Mouse (Mus musculus) heart, embryonic 16.5 days (tissue): ENCODE results near the gene Rps6kc1. TPM values are rescaled to one million over a fixed set of nuclear protein-coding genes. Genes with fewer than 3 reads are reported as not detected.

Experiments
- ATAC-seq: fragments of 200-750 bp; cut with Nextera tagmentation; replicated peaks from 2 replicates; pipeline ENCODE4 v1.8.0; 2017; ENCODE audit warnings: moderate number of reproducible peaks; ENCODE audit not compliant: insufficient read depth, low FRiP score; ENCODE audit errors: extremely low read depth
- H3K27ac ChIP-seq: fragments of 300-500 bp; sonication (generic); 2 replicates; pipeline ENCODE4 v1.5.1; 2014; ENCODE audit warnings: mild to moderate bottlenecking, low read length, control low read depth, moderate library complexity
- H3K27me3 ChIP-seq: fragments of 300-500 bp; sonication (generic); 2 replicates; pipeline ENCODE4 v1.6.1; 2014; ENCODE audit warnings: low read length, mixed read lengths; ENCODE audit not compliant: control insufficient read depth, insufficient read depth
- H3K36me3 ChIP-seq: fragments of 300-500 bp; sonication (generic); 2 replicates; pipeline ENCODE4 v1.6.1; 2014; ENCODE audit not compliant: control insufficient read depth, insufficient read depth
- H3K4me1 ChIP-seq: fragments of 300-500 bp; sonication (generic); 2 replicates; pipeline ENCODE4 v1.6.1; 2014; ENCODE audit warnings: low read length, mixed read lengths; ENCODE audit not compliant: control insufficient read depth, insufficient read depth
- H3K4me2 ChIP-seq: fragments of 300-500 bp; sonication (generic); 2 replicates; pipeline ENCODE4 v1.6.1; 2014; ENCODE audit warnings: low read depth, mild to moderate bottlenecking, control low read depth, low read length
- H3K4me3 ChIP-seq: fragments of 300-500 bp; sonication (generic); 2 replicates; pipeline ENCODE4 v1.5.1; 2014; ENCODE audit warnings: mild to moderate bottlenecking, control low read depth, low read length
- H3K9ac ChIP-seq: fragments of 300-500 bp; sonication (generic); 2 replicates; pipeline ENCODE4 v1.6.1; 2014; ENCODE audit warnings: low read length, control low read depth
- H3K9me3 ChIP-seq: fragments of 300-500 bp; sonication (generic); replicated peaks from 2 replicates; pipeline ENCODE4 v1.6.1; 2016; ENCODE audit warnings: low read length; ENCODE audit not compliant: control insufficient read depth
- WGBS: fragments of 180-500 bp; shearing (Covaris S2); extraction: QIAGEN DNeasy Blood & Tissue Kit; methylation state at CpG from one replicate; pipeline ENCODE4 v1.1.7; 2014; 5-methylcytosine and 5-hydroxymethylcytosine counted together
- polyA plus RNA-seq: library from polyadenylated mRNA; unstranded; fragments of >200 nt; fragmentation: Nextera tagmentation; extraction: Ambion mirVana; gene quantifications from 2 replicates; pipeline ENCODE4 v1.2.1, GENCODE M21; 2015

The Rps6kc1 gene
- polyA plus RNA-seq, 1 experiment from 2014 or later: 10.3 TPM

DNA sequence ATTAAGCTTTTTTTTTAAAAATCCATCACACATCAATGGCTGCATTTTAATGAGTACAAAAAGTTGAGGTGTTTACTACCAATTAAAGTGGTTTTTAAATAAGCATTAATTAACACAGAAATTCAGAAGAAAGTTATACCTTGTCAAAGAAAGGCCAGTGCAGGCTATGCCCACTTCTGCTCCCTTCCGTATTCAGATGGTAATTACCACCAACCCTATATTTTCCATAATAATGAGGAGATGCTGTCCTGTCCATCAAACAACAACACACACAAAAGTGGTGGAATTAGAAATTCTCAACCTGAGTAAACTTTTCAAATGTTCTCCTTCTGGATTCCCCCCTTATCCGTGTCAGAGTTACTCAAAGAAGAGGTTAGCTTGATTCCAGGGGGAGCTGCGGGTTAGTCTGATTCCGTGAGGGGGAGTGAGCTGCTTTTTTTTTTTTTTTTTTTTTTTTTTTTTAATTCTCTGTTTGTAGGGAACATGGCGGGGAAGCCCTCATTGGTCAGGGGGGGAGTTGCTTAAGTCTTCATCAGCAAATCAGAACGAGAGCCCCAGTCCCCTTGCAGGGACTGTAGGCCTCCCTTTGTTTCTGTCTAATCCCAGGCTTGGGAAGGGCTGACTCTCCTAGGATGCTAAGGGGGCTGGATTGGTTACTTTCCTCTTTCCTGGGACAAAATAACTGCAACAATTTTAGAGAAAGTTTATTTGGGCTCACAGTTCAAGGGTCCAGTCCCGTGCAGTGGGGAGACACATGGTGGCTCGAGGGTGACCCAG, 159.6 kb downstream of the Rps6kc1 start:
- WGBS: 76% methylated on average over 8 of the region's 8 CpGs
- H3K9ac ChIP-seq: no peak overlapping the region
- no peaks in the 10 kb centered on the region for H3K27me3 ChIP-seq
- H3K9me3 ChIP-seq: no peaks in the 10 kb centered on the region; the same call in 1 of the 2 replicates
- H3K36me3 ChIP-seq: no peaks in the 10 kb centered on the region
- H3K4me2 ChIP-seq: no peak overlapping the region
- H3K4me1 ChIP-seq: no peaks in the 10 kb centered on the region
- no peak overlapping the region for H3K4me3 ChIP-seq
- no peak for ATAC-seq
- no peak overlapping the region for H3K27ac ChIP-seq

DNA sequence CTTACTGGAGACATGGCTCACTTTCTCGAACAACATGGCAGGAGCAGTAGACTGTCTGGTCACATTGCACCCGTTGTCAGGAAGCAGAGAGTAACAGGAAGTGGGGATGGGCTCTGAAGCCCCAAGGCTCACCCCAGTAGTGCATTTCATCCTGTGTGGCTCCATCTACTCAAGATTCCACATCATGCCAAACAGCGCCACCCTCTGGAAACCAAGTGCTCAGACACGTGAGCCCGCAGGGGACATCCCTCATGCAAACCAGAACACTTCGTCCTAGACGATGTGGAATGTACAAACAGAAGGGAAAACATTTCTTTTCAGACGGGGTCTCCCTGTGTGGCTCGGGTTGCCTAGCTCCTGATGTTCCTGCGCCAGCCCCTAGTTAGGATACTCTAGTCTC, 162.6 kb downstream of the Rps6kc1 start:
- Histone ChIP-seq H3K4me3 (no peak overlapping the region), H3K4me2 (no peak overlapping the region), H3K9me3 (no peaks in the 10 kb centered on the region; the same call in 1 of the 2 replicates), H3K9ac (no peak overlapping the region), H3K27me3 (no peaks in the 10 kb centered on the region), H3K4me1 (no peaks in the 10 kb centered on the region), H3K27ac (no peak overlapping the region), H3K36me3 (no peaks in the 10 kb centered on the region)
- no peak for ATAC-seq
- WGBS: 81% methylated on average over 10 of the region's 10 CpGs

DNA sequence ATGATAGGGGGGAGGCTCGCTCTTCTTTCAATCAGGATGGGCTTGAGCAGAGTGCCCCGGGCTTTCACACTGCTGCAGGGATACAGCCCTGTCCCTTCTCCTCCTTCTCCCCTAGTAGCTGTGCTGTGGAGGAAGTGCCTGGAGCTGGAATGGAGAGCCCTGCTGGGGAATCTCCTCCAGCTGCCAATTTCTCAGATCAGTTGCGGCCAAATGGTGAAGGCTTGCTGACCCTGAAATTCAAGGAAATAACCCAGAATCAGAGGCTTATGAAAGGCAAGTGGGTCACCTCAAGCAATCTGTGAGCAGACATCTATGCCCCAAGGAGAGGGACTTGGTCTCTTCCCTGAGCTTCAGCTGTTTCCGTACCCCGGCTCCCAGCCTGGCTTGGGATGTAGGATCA, 170.1 kb downstream of the Rps6kc1 start:
- H3K9ac ChIP-seq: no peak overlapping the region
- no peak overlapping the region for H3K27ac ChIP-seq
- H3K4me1 ChIP-seq: no peaks in the 10 kb centered on the region
- no peak for ATAC-seq
- H3K27me3 ChIP-seq: no peaks in the 10 kb centered on the region
- no peak overlapping the region for H3K4me3 ChIP-seq
- 69% methylated on average over 5 of the region's 5 CpGs for WGBS
- H3K4me2 ChIP-seq: no peak overlapping the region
- H3K36me3 ChIP-seq: no peaks in the 10 kb centered on the region
- peaks cover 3% of the 10 kb centered on the region for H3K9me3 ChIP-seq

DNA sequence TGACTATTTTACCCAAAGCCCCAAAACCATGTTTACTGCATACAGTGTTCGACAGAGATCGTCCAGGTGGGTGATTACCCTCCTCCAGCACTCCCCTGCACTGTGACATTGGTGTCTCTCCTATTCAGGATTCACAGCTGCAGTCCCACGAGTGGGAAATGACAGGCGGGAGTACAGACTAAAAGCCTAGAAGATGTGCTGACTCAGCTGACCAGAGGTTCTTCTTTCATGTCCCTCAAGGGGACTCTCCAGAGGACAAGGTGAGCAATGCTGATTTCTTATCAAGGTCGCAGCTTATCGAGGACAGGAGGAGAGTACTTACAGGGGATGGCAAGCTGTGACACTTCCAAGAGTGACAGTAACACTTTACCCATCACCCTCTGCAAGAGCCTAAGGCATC, 178.8 kb downstream of the Rps6kc1 start:
- no peaks in the 10 kb centered on the region for H3K27me3 ChIP-seq
- no peak for ATAC-seq
- H3K4me3 ChIP-seq: no peak overlapping the region
- H3K36me3 ChIP-seq: no peaks in the 10 kb centered on the region
- H3K9me3 ChIP-seq: no peaks in the 10 kb centered on the region
- H3K4me1 ChIP-seq: no peaks in the 10 kb centered on the region
- no peak overlapping the region for H3K9ac ChIP-seq
- WGBS: 57% methylated on average over 6 of the region's 6 CpGs
- no peak overlapping the region for H3K27ac ChIP-seq
- H3K4me2 ChIP-seq: no peak overlapping the region

DNA sequence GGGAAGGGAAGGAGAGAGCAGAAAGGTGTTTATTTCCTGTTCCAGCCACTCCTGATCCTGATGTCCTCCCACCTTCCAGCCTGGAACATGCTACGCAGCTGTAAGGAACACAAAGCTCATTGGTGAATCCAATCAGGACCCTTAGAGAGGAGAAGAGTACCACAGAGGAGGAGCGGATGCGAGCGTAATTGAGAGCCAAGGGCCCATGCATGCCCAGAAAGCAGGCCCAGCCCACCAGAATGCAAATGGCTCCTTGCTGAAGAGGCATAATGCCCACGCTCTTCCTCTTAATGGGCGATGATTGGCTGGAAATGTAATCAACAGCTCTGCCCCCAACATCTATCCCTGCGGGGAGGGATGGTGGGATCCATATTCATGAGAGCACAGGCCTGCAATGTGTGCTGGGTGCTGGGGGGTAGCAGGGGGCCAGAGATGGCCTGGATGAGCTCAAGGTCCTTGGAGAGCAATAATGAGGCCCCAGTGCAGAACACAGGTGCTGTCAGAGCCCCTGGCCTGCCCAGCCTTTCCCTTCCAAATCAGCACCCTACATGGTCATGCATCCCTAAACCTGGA, 182.0 kb downstream of the Rps6kc1 start:
- ATAC-seq: no peak
- H3K9ac ChIP-seq: no peak overlapping the region
- WGBS: 86% methylated on average over 7 of the region's 7 CpGs

DNA sequence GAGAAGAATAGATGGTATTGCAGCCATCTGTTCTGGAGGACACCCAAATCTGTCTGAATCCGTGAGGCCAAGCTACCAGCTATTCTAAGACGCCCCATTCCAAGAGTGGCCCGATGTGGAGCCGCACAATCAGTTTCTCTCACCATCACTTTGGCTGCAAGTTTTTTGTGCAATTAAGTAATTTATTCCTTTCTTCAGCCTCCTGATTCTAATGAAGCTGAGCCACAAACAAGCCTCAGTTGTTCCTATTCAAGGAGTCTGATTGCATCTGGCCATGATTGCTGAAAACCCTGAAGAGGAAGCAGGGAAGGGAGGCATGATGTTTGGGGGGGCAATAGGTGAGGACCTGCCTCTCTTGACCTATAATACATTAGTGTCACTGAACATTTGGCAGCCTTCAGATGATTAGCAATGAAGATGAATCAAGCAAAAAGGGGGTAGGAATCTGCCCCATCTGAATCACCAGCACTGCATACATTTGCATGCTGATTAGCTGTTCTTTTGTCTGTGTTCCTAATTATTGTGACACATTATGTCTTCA, 183.4 kb downstream of the Rps6kc1 start:
- 93% methylated on average over 4 of the region's 4 CpGs for WGBS
- no peak overlapping the region for H3K9ac ChIP-seq
- no peaks in the 10 kb centered on the region for H3K4me1 ChIP-seq
- ATAC-seq: no peak
- no peak overlapping the region for H3K27ac ChIP-seq
- H3K36me3 ChIP-seq: no peaks in the 10 kb centered on the region
- no peaks in the 10 kb centered on the region for H3K9me3 ChIP-seq
- H3K4me3 ChIP-seq: no peak overlapping the region
- no peaks in the 10 kb centered on the region for H3K27me3 ChIP-seq
- no peak overlapping the region for H3K4me2 ChIP-seq

More for the DNA sequence above, 182.0 kb downstream of the Rps6kc1 start:
- Histone ChIP-seq H3K27me3 (no peaks in the 10 kb centered on the region), H3K27ac (no peak overlapping the region), H3K9me3 (no peaks in the 10 kb centered on the region), H3K4me1 (no peaks in the 10 kb centered on the region), H3K4me2 (no peak overlapping the region), H3K4me3 (no peak overlapping the region), H3K36me3 (no peaks in the 10 kb centered on the region)

DNA sequence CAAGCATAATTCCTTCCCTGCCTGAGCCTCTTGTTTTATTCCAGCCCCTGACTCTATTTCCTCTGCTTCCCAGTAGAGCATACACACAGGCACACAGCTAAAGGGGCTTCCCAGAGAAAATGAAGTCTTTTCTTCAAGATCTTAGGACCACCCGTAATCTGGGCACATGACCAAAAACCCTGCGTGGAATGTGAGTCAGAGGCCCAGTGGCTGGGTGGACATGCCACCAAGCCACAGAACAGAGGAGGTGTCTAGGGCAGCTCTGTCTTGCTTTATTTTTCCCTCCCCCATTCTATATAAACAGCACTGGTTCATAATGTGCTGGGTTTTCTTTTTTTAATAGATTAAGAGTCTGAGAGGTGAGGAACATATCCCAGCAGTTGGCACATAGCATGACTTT, 184.2 kb downstream of the Rps6kc1 start:
- no peaks in the 10 kb centered on the region for H3K27me3 ChIP-seq
- no peaks in the 10 kb centered on the region for H3K4me1 ChIP-seq
- no peak for ATAC-seq
- 40% methylated on average over 2 of the region's 2 CpGs for WGBS
- H3K4me3 ChIP-seq: no peak overlapping the region
- no peak overlapping the region for H3K9ac ChIP-seq
- H3K4me2 ChIP-seq: no peak overlapping the region
- H3K27ac ChIP-seq: no peak overlapping the region
- no peaks in the 10 kb centered on the region for H3K9me3 ChIP-seq
- H3K36me3 ChIP-seq: no peaks in the 10 kb centered on the region

DNA sequence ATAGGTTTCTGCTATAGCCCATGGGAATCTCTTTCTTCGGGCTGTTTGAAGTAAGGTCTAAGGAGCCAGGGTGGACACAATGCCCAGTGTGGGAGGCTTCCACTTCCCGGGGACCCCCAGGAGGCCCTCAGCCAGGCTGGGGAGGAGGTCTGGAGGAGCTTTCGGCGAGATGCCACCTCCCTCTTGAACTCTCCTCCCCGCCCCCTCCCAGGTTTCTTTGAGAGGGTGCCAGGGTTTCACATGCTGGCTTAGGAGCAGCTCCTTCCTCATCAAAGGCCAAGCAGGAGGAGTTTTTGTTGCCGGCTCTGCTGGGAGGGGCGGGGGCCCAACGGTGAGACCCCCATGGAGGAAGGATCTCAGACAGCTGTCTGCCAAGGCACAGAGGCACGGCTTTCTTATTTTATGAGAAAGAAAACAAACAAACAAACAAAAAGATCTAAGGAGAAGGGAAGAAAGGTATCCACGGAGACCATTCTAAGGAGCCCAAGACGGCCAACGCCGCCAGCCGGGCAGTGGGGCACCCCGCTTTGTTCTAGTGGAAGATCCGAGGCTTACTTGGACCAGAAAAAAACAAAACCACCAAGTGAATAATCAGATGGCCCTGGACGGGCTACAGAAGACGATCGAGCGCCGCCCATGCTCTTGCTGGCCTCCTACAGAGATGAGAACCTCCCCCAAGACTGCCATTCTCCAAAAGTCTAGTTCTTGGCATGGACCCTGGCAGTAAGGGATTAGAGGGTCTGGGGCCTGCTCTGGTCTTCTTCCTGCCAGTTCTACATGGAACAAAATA, 186.8 kb downstream of the Rps6kc1 start:
- no peak for ATAC-seq
- no peak overlapping the region for H3K9ac ChIP-seq
- no peaks in the 10 kb centered on the region for H3K27me3 ChIP-seq
- H3K4me2 ChIP-seq: no peak overlapping the region
- H3K27ac ChIP-seq: no peak overlapping the region
- H3K9me3 ChIP-seq: no peaks in the 10 kb centered on the region
- H3K4me3 ChIP-seq: no peak overlapping the region
- H3K4me1 ChIP-seq: no peaks in the 10 kb centered on the region
- WGBS: 58% methylated on average over 21 of the region's 21 CpGs
- no peaks in the 10 kb centered on the region for H3K36me3 ChIP-seq
